Mouse (Mus musculus): ENCODE data around the gene Zpbp2. TPM values are rescaled to one million over a fixed set of nuclear protein-coding genes. Genes with fewer than 3 reads are reported as not detected.
A peak's percentile ranks its signal among the peaks of the same experiment; 100 is the strongest.

The Zpbp2 gene
- polyA plus RNA-seq, 1 experiment from 2014 or later, result 0.15 TPM

DNA sequence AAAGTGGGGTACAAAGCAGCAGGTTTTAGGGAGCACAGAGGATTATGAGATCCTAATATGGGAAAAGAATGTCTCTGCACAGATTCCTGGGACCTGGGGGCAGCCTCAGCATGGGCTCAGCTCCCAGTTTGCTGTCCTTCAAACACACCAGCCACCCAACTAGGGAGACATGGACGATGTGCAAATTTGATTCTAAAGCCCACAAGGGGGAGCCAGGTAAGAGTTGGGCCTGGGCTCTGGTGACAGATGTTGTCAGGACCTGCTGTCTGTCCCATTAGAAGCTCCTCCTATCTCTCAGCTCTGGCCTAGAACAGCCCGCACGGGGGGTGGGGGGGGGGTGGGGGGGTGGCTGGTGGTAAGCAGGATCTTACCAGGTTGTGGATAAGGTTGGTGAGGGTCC, 32.7 kb downstream of the Zpbp2 start:
- Histone ChIP-seq H3K9ac (peak overlapping the region; percentile 96; the same call in 1 of the 2 replicates), H3K27ac (replicated peaks) (peak overlapping the region; percentile 76), H3K4me3 (0 out of 2 replicates have a peak overlapping the region, but pooled peaks have one; percentile 73), H3K4me2 (peak overlapping the region; percentile 94), H3K27me3 (replicated peaks) (no peaks in the 10 kb centered on the region), H3K4me1 (peaks cover 82% of the 10 kb centered on the region), H3K9me3 (no peaks in the 10 kb centered on the region), H3K36me3 (peaks cover 41% of the 10 kb centered on the region)
- 27% methylated on average over 3 of the region's 3 CpGs for WGBS
- no peak for ATAC-seq (ENCODE audit: extremely low read depth, insufficient number of reproducible peaks, low FRiP score, low TSS enrichment)

- ATAC-seq (ENCODE audit: extremely low read depth, insufficient number of reproducible peaks, low FRiP score, low TSS enrichment), result no peak
- 44% methylated on average over 1 of the region's 1 CpGs for WGBS
- H3K27me3 ChIP-seq (replicated peaks), result no peaks in the 10 kb centered on the region
- H3K4me1 ChIP-seq, result peaks cover 88% of the 10 kb centered on the region
- H3K27ac ChIP-seq (replicated peaks), result no peak overlapping the region
- peaks cover 41% of the 10 kb centered on the region for H3K36me3 ChIP-seq
- H3K9ac ChIP-seq, result peak overlapping the region; percentile 96
- peak overlapping the region; percentile 73; the same call in 1 of the 2 replicates for H3K4me3 ChIP-seq
- no peaks in the 10 kb centered on the region for H3K9me3 ChIP-seq
- peak overlapping the region; percentile 94 for H3K4me2 ChIP-seq
These were observed 33.2 kb downstream of the Zpbp2 start for GRCm38 (mm10) chr11:98584146-98584545.

- Histone ChIP-seq H3K9me3 (no peaks in the 10 kb centered on the region), H3K4me1 (peaks cover 92% of the 10 kb centered on the region), H3K36me3 (peaks cover 41% of the 10 kb centered on the region), H3K4me3 (peak overlapping the region; percentile 73), H3K27ac (replicated peaks) (no peak overlapping the region), H3K4me2 (peak overlapping the region; percentile 94), H3K9ac (peak overlapping the region; percentile 96), H3K27me3 (replicated peaks) (no peaks in the 10 kb centered on the region)
- ATAC-seq (ENCODE audit: extremely low read depth, insufficient number of reproducible peaks, low FRiP score, low TSS enrichment), result no peak
- 84% methylated on average over 6 of the region's 6 CpGs for WGBS
These were observed 33.8 kb downstream of the Zpbp2 start for GRCm38 (mm10) chr11:98584629-98585177.

GRCm38 (mm10) chr11:98586087-98586891, 35.4 kb downstream of the Zpbp2 start:
- H3K4me1 ChIP-seq, result peaks cover 82% of the 10 kb centered on the region
- 0 out of 2 replicates have a peak, but pooled peaks have one; percentile 1 for ATAC-seq (ENCODE audit: extremely low read depth, insufficient number of reproducible peaks, low FRiP score, low TSS enrichment)

DNA sequence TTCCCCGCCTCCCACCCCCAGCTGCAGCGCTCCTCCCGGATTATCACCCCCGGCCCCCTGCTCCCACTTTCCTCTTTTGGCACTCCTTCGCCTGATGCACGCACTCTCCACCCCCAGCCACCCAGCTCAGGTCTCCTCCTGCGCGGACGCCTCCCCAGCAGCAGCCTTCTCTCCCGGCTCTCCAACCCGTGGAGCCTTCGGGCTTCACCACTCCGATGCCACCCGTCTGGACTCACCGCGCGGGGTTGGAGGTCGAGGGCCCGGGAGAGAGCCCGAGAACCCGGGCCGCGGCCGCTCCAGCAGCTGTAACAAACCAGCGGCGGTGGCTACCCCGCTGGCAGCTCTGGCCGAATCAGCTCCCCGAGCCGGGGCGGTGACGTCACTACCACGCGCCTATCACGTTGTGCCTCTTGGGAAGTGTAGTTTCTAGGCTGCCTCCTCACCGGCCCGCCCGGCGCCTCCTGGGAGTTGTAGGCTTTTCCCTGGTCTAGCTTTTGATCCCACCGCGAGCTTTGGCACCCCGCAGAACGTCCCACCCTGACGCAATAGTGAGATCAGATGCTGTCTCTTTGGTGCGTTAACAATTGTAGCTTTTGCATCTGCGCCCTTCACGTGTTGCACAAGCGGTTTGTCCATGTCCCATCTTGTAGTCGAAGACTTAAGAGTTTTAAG, 36.1 kb downstream of the Zpbp2 start, which contains the start of gene Ormdl3:
Gene Ormdl3, minus strand, starts transcription at position 477 of the 672 bp plus-strand sequence.
- H3K4me1 ChIP-seq, result peaks cover 80% of the 10 kb centered on the region
- peak within 1 kb of the TSS; percentile 96 for H3K9ac ChIP-seq
- H3K9me3 ChIP-seq, result no peaks in the 10 kb centered on the region
- no peaks in the 10 kb centered on the region for H3K27me3 ChIP-seq (replicated peaks)
- peaks cover 23% of the 10 kb centered on the region for H3K36me3 ChIP-seq
- H3K4me3 ChIP-seq, result peak within 1 kb of the TSS; percentile 73
- H3K27ac ChIP-seq (replicated peaks), result peak within 1 kb of the TSS; percentile 94
- WGBS, result under 1% methylated on average over 49 of the region's 49 CpGs
- H3K4me2 ChIP-seq, result peak within 1 kb of the TSS; percentile 94
- ATAC-seq (ENCODE audit: extremely low read depth, insufficient number of reproducible peaks, low FRiP score, low TSS enrichment), result peak; percentile 78

More at GRCm38 (mm10) chr11:98586087-98586891, 35.4 kb downstream of the Zpbp2 start:
- peak overlapping the region; percentile 94 for H3K27ac ChIP-seq (replicated peaks)
- peak overlapping the region; percentile 96 for H3K9ac ChIP-seq
- peaks cover 31% of the 10 kb centered on the region for H3K36me3 ChIP-seq
- no peaks in the 10 kb centered on the region for H3K9me3 ChIP-seq
- H3K4me3 ChIP-seq, result peak overlapping the region; percentile 73
- WGBS, result 2% methylated on average over 22 of the region's 22 CpGs
- H3K4me2 ChIP-seq, result peak overlapping the region; percentile 94
- no peaks in the 10 kb centered on the region for H3K27me3 ChIP-seq (replicated peaks)

DNA sequence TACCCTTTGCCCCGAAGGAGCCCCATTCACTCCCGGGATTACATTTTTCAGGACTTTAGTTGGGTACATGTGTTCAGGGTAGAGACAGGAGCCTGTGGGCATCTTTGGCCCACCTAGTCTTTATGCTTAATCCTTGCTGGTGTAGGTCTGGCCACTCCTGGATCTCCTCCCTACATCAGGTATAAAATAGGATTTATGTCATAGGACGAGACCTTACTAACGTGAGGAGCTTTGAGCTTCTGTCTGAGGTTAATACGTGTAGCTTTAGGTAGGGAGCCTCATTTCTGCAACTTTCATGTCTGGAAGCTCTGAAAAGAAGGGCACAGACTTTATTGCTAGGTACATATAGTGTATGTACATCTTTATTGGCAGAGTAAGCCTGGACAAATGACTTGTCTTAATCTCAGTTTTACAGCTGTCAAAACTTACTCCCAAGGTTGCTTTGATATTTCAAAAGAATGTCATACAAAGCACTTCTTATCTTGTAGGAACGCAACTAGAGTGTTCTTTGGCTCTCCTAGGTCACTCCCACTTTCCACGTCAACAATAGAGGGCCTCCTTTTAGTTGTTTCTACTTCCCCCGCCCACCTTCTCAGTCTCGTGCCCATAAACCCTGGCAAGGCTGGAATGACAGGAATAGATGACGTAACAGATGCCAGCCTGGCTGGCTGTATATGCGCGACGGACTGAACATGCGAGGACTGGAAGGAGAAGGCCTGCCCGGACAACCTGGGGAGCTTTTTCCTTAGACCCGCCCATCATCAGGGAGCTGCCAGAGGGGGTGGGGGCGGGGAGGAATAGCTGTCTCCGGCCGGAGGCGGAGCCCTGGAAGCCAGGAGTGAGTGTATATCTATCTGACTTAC, 37.0 kb downstream of the Zpbp2 start:
- peak; percentile 66 for ATAC-seq (ENCODE audit: extremely low read depth, insufficient number of reproducible peaks, low FRiP score, low TSS enrichment)
- Histone ChIP-seq H3K36me3 (peaks cover 15% of the 10 kb centered on the region), H3K27ac (replicated peaks) (peak overlapping the region; percentile 94), H3K4me1 (peaks cover 79% of the 10 kb centered on the region), H3K9me3 (no peaks in the 10 kb centered on the region), H3K9ac (peak overlapping the region; percentile 76), H3K4me2 (peak overlapping the region; percentile 94), H3K27me3 (replicated peaks) (no peaks in the 10 kb centered on the region), H3K4me3 (peak overlapping the region; percentile 73)
- 5% methylated on average over 20 of the region's 20 CpGs for WGBS

DNA sequence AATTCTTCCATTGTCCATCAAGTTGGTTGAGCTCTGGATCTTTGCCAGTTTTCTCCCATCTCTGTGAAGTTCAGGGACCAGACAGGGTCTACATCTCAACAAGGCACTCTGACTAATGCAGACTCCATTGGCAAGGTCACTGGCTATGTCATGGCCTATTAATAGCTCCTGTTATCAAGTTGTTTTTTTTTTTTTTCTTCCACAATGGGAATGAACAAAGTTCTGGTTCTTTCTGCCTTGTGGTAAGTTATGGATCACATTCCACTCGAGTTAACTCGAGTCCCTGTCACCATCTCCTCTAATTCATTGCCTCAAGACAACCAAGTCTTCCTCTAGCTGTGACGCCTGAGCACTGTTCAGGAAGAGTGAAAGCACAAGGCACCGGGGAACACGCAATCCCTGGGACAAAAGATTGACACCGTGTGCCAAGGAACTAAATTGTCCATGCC, 38.0 kb downstream of the Zpbp2 start:
- Histone ChIP-seq H3K4me2 (peak overlapping the region; percentile 94), H3K9me3 (no peaks in the 10 kb centered on the region), H3K36me3 (peaks cover 5% of the 10 kb centered on the region), H3K27ac (replicated peaks) (peak overlapping the region; percentile 94), H3K4me3 (0 out of 2 replicates have a peak overlapping the region, but pooled peaks have one; percentile 73), H3K27me3 (replicated peaks) (0 out of 2 replicates have a peak, but pooled peaks cover 4% of the 10 kb centered on the region), H3K9ac (peak overlapping the region; percentile 70; the same call in 1 of the 2 replicates), H3K4me1 (peaks cover 72% of the 10 kb centered on the region)
- 18% methylated on average over 6 of the region's 6 CpGs for WGBS
- ATAC-seq (ENCODE audit: extremely low read depth, insufficient number of reproducible peaks, low FRiP score, low TSS enrichment), result no peak

GRCm38 (mm10) chr11:98589306-98589705, 38.4 kb downstream of the Zpbp2 start:
- H3K27ac ChIP-seq (replicated peaks), result peak overlapping the region; percentile 94
- 0 out of 2 replicates have a peak overlapping the region, but pooled peaks have one; percentile 70 for H3K9ac ChIP-seq
- ATAC-seq (ENCODE audit: extremely low read depth, insufficient number of reproducible peaks, low FRiP score, low TSS enrichment), result no peak
- peak overlapping the region; percentile 94 for H3K4me2 ChIP-seq
- peaks cover 72% of the 10 kb centered on the region for H3K4me1 ChIP-seq
- H3K36me3 ChIP-seq, result peaks cover 4% of the 10 kb centered on the region; the same call in 1 of the 2 replicates
- WGBS, result 63% methylated on average over 8 of the region's 8 CpGs
- no peaks in the 10 kb centered on the region for H3K9me3 ChIP-seq
- 0 out of 2 replicates have a peak, but pooled peaks cover 4% of the 10 kb centered on the region for H3K27me3 ChIP-seq (replicated peaks)
- no peak overlapping the region for H3K4me3 ChIP-seq

- no peaks in the 10 kb centered on the region for H3K36me3 ChIP-seq
- H3K27ac ChIP-seq (replicated peaks), result peak overlapping the region; percentile 39; the same call in 1 of the 2 replicates
- ATAC-seq (ENCODE audit: extremely low read depth, insufficient number of reproducible peaks, low FRiP score, low TSS enrichment), result no peak
- H3K4me3 ChIP-seq, result no peak overlapping the region
- 74% methylated on average over 19 of the region's 19 CpGs for WGBS
- H3K27me3 ChIP-seq (replicated peaks), result 0 out of 2 replicates have a peak, but pooled peaks cover 4% of the 10 kb centered on the region
- H3K9ac ChIP-seq, result no peak overlapping the region
- H3K9me3 ChIP-seq, result no peaks in the 10 kb centered on the region
- H3K4me1 ChIP-seq, result peaks cover 57% of the 10 kb centered on the region
- H3K4me2 ChIP-seq, result no peak overlapping the region
These were observed 39.9 kb downstream of the Zpbp2 start for GRCm38 (mm10) chr11:98590548-98591445.

Measured in heart, embryonic 13.5 days (tissue).